Mouse (Mus musculus): ENCODE data around the gene Ddn. TPM values are rescaled to one million over a fixed set of nuclear protein-coding genes. Genes with fewer than 3 reads are reported as not detected.
"Not testable (repeated sequence)": the region's sequence is repeated elsewhere in the genome, so short reads cannot be mapped to it uniquely, and the experiment has no call there.

Ddn gene
- total RNA-seq, 1 experiment from 2014 or later, result not detected

GRCm38 (mm10) chr15:98833281-98833680, 24.0 kb upstream of the Ddn start:
- no peak for ATAC-seq (replicated peaks; ENCODE audit: insufficient number of reproducible peaks, low FRiP score, low TSS enrichment, poor library complexity, severe bottlenecking)

GRCm38 (mm10) chr15:98832161-98833058, 23.1 kb upstream of the Ddn start:
- ATAC-seq (replicated peaks; ENCODE audit: insufficient number of reproducible peaks, low FRiP score, low TSS enrichment, poor library complexity, severe bottlenecking), result no peak

GRCm38 (mm10) chr15:98831684-98832035, 22.4 kb upstream of the Ddn start:
- peak; percentile 42 for ATAC-seq (replicated peaks; ENCODE audit: insufficient number of reproducible peaks, low FRiP score, low TSS enrichment, poor library complexity, severe bottlenecking)

GRCm38 (mm10) chr15:98830736-98831683, 21.7 kb upstream of the Ddn start, which contains the start of gene Prkag1:
TSS of gene Prkag1 (minus strand) at chr15:98831521.
- peak; percentile 87 for ATAC-seq (replicated peaks; ENCODE audit: insufficient number of reproducible peaks, low FRiP score, low TSS enrichment, poor library complexity, severe bottlenecking)

- no peak for ATAC-seq (replicated peaks; ENCODE audit: insufficient number of reproducible peaks, low FRiP score, low TSS enrichment, poor library complexity, severe bottlenecking)
Measured at GRCm38 (mm10) chr15:98827611-98828011, 18.3 kb upstream of the Ddn start.

- no peak for ATAC-seq (replicated peaks; ENCODE audit: insufficient number of reproducible peaks, low FRiP score, low TSS enrichment, poor library complexity, severe bottlenecking)
Measured at GRCm38 (mm10) chr15:98823434-98823833, 14.1 kb upstream of the Ddn start.

GRCm38 (mm10) chr15:98822147-98822546, 12.9 kb upstream of the Ddn start:
- no peak for ATAC-seq (replicated peaks; ENCODE audit: insufficient number of reproducible peaks, low FRiP score, low TSS enrichment, poor library complexity, severe bottlenecking)

- peak; percentile 68 for ATAC-seq (replicated peaks; ENCODE audit: insufficient number of reproducible peaks, low FRiP score, low TSS enrichment, poor library complexity, severe bottlenecking)
Measured at GRCm38 (mm10) chr15:98821403-98821802, 12.1 kb upstream of the Ddn start.

GRCm38 (mm10) chr15:98820937-98821336, 11.6 kb upstream of the Ddn start:
- no peak for ATAC-seq (replicated peaks; ENCODE audit: insufficient number of reproducible peaks, low FRiP score, low TSS enrichment, poor library complexity, severe bottlenecking)

- ATAC-seq (replicated peaks; ENCODE audit: insufficient number of reproducible peaks, low FRiP score, low TSS enrichment, poor library complexity, severe bottlenecking), result no peak
Measured at GRCm38 (mm10) chr15:98818171-98818570, 8.9 kb upstream of the Ddn start.

- no peak for ATAC-seq (replicated peaks; ENCODE audit: insufficient number of reproducible peaks, low FRiP score, low TSS enrichment, poor library complexity, severe bottlenecking)
Measured at GRCm38 (mm10) chr15:98812741-98813424, 3.6 kb upstream of the Ddn start.

- not testable (repeated sequence) for ATAC-seq (replicated peaks; ENCODE audit: insufficient number of reproducible peaks, low FRiP score, low TSS enrichment, poor library complexity, severe bottlenecking)
Measured at GRCm38 (mm10) chr15:98810212-98810611, 922 bp upstream of the Ddn start.

- ATAC-seq (replicated peaks; ENCODE audit: insufficient number of reproducible peaks, low FRiP score, low TSS enrichment, poor library complexity, severe bottlenecking), result no peak
Measured at GRCm38 (mm10) chr15:98808651-98809134, 597 bp downstream of the Ddn start.

- no peak for ATAC-seq (replicated peaks; ENCODE audit: insufficient number of reproducible peaks, low FRiP score, low TSS enrichment, poor library complexity, severe bottlenecking)
Measured at GRCm38 (mm10) chr15:98807895-98808650, 1.2 kb downstream of the Ddn start.

GRCm38 (mm10) chr15:98806809-98807770, 2.2 kb downstream of the Ddn start:
- no peak for ATAC-seq (replicated peaks; ENCODE audit: insufficient number of reproducible peaks, low FRiP score, low TSS enrichment, poor library complexity, severe bottlenecking)

- ATAC-seq (replicated peaks; ENCODE audit: insufficient number of reproducible peaks, low FRiP score, low TSS enrichment, poor library complexity, severe bottlenecking), result no peak
Measured at GRCm38 (mm10) chr15:98806071-98806808, 3.0 kb downstream of the Ddn start.
